Mouse (Mus musculus) CH12.LX (cell line): ENCODE measurements around the gene Mgll.
A peak's percentile ranks its signal among the peaks of the same experiment; 100 is the strongest.

Experiments used
- HCFC1 ChIP-seq: IDR thresholded peaks from 2 replicates; pipeline ENCODE4 v1.6.1; 2012; ENCODE audit warnings: low read depth, mild to moderate bottlenecking, inconsistent platforms, low read length, improper control_type of control experiment
- JUND ChIP-seq: conservative IDR thresholded peaks from 2 replicates; pipeline ENCODE4 v1.6.1; 2011; ENCODE audit warnings: low read depth, low read length, improper control_type of control experiment
- MAFK ChIP-seq: IDR thresholded peaks from 2 replicates; pipeline ENCODE4 v1.6.1; 2011; ENCODE audit warnings: low read length, improper control_type of control experiment; ENCODE audit not compliant: insufficient replicate concordance
- POLR2A ChIP-seq: IDR thresholded peaks from 2 replicates; pipeline ENCODE4 v1.6.1; 2011; ENCODE audit warnings: low read depth, mild to moderate bottlenecking, improper control_type of control experiment, low read length
- SMC3 ChIP-seq: IDR thresholded peaks from 2 replicates; pipeline ENCODE4 v1.6.1; 2011; ENCODE audit warnings: low read depth, low read length, improper control_type of control experiment
- TBP ChIP-seq: conservative IDR thresholded peaks from 2 replicates; pipeline ENCODE4 v1.6.1; 2011; ENCODE audit warnings: low read depth, low read length, improper control_type of control experiment
- ZMIZ1 ChIP-seq: IDR thresholded peaks from 2 replicates; pipeline ENCODE4 v1.6.1; 2012; ENCODE audit warnings: low read depth, mild to moderate bottlenecking, inconsistent platforms, low read length, improper control_type of control experiment
- ZNF384 ChIP-seq: IDR thresholded peaks from 2 replicates; pipeline ENCODE4 v1.6.1; 2012; ENCODE audit warnings: low read depth, low read length, improper control_type of control experiment, inconsistent platforms

GRCm38 (mm10) chr6:88736741-88737508 lies 12.7 kb downstream of the Mgll start:
- no peak; the same call in 1 of the 2 replicates for TF ChIP-seq SMC3
- TF ChIP-seq HCFC1: no peak
- TF ChIP-seq JUND: no peak
- TF ChIP-seq MAFK: 0 out of 2 replicates have a peak, but pooled peaks have one; percentile 31
- TF ChIP-seq ZMIZ1: no peak; the same call in 1 of the 2 replicates
- 0 out of 2 replicates have a peak, but pooled peaks have one; percentile 23 for TF ChIP-seq TBP
- TF ChIP-seq POLR2A: peak; percentile 24; the same call in 1 of the 2 replicates
- TF ChIP-seq ZNF384: no peak
